Mouse (Mus musculus): Measurements from ENCODE around the gene Lhpp.

Gene Lhpp

GRCm38 (mm10) chr7:132748076-132748769, 137.8 kb downstream of the Lhpp start:
- DNase-seq, result peak; percentile 96

DNA sequence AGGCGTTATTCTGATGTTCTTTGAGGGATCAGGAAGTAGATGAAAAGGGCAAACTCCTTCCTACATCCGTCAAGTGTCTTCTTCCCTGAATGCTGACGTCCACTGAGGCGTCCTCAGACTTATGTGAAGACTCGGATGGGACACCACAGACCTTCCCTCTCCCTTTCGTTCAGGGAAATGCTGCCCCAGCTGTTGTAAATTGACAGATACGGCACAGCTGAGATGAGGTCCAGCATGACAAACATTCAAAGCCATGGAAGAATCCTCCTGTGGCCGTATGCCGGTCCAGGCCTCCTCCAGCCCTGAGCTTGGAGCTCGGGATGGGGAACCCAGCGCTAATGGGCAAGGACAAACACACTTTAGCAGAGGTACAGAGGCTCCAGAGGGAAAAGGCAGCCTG, 139.1 kb downstream of the Lhpp start:
- DNase-seq, result no peak

DNA sequence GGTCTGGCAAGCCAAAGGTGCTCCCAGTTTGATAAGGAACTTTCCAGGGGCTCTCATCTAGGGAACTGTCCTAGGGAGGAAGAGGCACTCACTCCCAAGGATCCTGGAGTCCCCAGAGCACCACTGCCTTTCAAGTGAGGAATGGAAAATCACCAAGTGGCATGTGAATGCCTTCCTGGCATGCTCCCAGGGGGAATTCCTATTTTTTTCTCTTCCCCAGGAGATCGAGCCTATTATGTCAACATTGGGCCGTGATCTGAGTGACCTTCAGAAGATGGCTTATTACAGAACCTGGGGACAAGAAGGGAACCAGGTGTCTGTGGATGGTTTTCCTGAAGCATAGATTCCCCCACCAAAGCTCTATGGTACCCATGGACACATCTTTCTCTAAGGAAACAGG, 141.3 kb downstream of the Lhpp start:
- no peak for DNase-seq

GRCm38 (mm10) chr7:132753518-132754388, 143.3 kb downstream of the Lhpp start:
- DNase-seq, result peak; percentile 95

- DNase-seq, result peak; percentile 97
Measured at GRCm38 (mm10) chr7:132754389-132754750, 143.9 kb downstream of the Lhpp start.

All from heart, adult 11 months (tissue).